Mouse (Mus musculus) pancreas, adult 10 weeks (tissue): Measurements from ENCODE around the gene Gm6525. TPM values are rescaled to one million over a fixed set of nuclear protein-coding genes. Genes with fewer than 3 reads are reported as not detected.

Source experiments
- polyA plus RNA-seq: library from polyadenylated mRNA; stranded (reverse); fragments of 350-450 nt; fragmentation: Illumina TruSeq; extraction: RNeasy Lipid Tissue Mini Kit (QIAGEN cat#74804); gene quantifications from one replicate; pipeline ENCODE4 v1.2.3, GENCODE M21; 2015; ENCODE audit warnings: low read depth, low replicate concordance; ENCODE audit not compliant: insufficient read depth

Gene Gm6525
- not detected for polyA plus RNA-seq

DNA sequence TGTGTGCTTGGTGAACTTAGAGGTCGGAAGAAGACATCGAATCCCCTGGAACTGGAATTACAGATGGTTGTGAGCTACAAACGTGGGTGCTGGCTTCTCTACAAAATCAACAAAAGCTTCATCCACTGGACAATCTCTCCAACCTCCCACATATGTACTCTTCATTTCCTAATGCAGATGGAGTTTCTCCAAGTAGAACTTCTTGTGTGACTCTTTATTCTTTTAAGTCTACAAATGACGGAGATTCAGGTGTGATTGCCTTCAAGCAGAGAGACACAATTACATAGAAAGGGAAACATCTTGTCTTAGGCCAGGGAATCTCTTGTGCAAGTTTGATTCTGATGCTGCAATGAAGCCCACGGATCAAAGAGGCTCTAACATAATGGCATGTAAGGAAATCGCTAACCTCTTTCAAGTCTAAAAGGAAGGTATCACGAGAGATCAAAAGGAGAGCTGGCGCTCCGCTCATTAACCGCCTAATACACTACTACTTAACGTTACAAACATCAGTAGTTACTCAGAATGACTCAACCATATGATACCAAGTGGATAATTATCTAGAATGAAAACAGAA is at the start of gene Gm6525:
TSS of gene Gm6525 (plus strand) at position 524 of the 574 bp plus-strand sequence.

DNA sequence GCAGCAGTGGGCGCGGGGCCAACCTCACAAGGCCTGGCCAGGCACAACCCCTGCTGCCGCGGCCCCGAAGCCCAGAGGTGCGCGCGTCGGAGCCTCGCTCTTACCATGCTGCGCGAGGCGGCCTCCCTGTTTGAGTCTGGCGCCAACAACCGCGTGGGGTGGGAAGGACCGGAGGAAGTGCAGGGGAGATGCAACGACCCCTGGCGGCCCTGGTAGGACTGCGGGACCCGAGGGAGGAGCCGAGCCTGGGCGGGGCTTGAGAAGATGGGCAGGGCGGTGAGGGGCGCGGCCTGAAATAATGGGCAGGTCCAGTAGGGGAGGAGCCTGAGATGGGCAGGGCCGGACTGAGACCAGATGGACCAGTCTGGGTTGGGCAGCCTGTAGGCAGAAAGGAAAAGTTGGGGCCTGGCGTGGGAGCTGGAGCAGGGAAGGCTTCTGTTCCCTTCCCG is 18.3 kb upstream of the Gm6525 start, which contains the start of gene Mnd1:
TSS of gene Mnd1 (minus strand) at position 229 of the 449 bp plus-strand sequence.

Other genes with a start within 250 kb of the Gm6525 start
- gene Tmem131l, start 133.9 kb upstream of the Gm6525 start, polyA plus RNA-seq: 31.6 TPM
- gene Mnd1, start 18.3 kb upstream of the Gm6525 start, polyA plus RNA-seq: 3.1 TPM
- 4.4 TPM for gene Trim2, start 132.8 kb downstream of the Gm6525 start, polyA plus RNA-seq